Mouse (Mus musculus) C2C12 (cell line): Measurements from ENCODE around the gene Mmd. TPM values are rescaled to one million over a fixed set of nuclear protein-coding genes. Genes with fewer than 3 reads are reported as not detected.

Experiments used
- H3K27me3 ChIP-seq: one replicate; pipeline ENCODE4 v1.6.1; 2011; ENCODE audit not compliant: control insufficient read depth, insufficient read depth, insufficient read length
- H3K36me3 ChIP-seq: one replicate; pipeline ENCODE4 v1.6.1; 2011; ENCODE audit not compliant: control insufficient read depth, insufficient read depth
- H3K4me3 ChIP-seq: one replicate; pipeline ENCODE4 v1.5.1; 2011; ENCODE audit warnings: mild to moderate bottlenecking, control low read depth; ENCODE audit not compliant: poor library complexity, insufficient read depth, severe bottlenecking
- H3K79me2 ChIP-seq: one replicate; pipeline ENCODE4 v1.6.1; 2011; ENCODE audit not compliant: control insufficient read depth, insufficient read depth
- H3K79me3 ChIP-seq: one replicate; pipeline ENCODE4 v1.6.1; 2011; ENCODE audit warnings: low read depth, control low read depth
- H3ac ChIP-seq: one replicate; pipeline ENCODE3; 2011; ENCODE audit warnings: low read depth; ENCODE audit not compliant: control insufficient read depth, insufficient read length
- CEBPB ChIP-seq: IDR thresholded peaks from one replicate; pipeline ENCODE4 v1.6.1; 2011; ENCODE audit warnings: low read depth, mild to moderate bottlenecking, control low read depth, moderate library complexity
- CTCF ChIP-seq: IDR thresholded peaks from one replicate; pipeline ENCODE4 v1.5.1; 2011; ENCODE audit not compliant: control insufficient read depth, insufficient read depth, insufficient read length
- FOSL1 ChIP-seq: IDR thresholded peaks from one replicate; pipeline ENCODE4 v1.8.0; 2011; ENCODE audit warnings: mild to moderate bottlenecking, low read length; ENCODE audit not compliant: poor library complexity, insufficient read depth, severe bottlenecking
- MAX ChIP-seq: IDR thresholded peaks from one replicate; pipeline ENCODE4 v1.6.1; 2011; ENCODE audit warnings: mild to moderate bottlenecking, control low read depth
- MYOD1 ChIP-seq: IDR thresholded peaks from one replicate; pipeline ENCODE4 v1.6.1; 2011; ENCODE audit warnings: low read depth; ENCODE audit not compliant: control insufficient read depth, insufficient read length
- MYOG ChIP-seq: IDR thresholded peaks from one replicate; pipeline ENCODE4 v1.6.1; 2011; ENCODE audit not compliant: control insufficient read depth, insufficient read length; ENCODE audit errors: extremely low read depth
- USF1 ChIP-seq: IDR thresholded peaks from one replicate; pipeline ENCODE4 v1.6.1; 2011; ENCODE audit warnings: low read depth, mild to moderate bottlenecking, control low read depth, moderate library complexity
- polyA plus RNA-seq: library from polyadenylated mRNA; unstranded; fragments of >200 nt; fragmentation: generic; extraction: Trizol; gene quantifications from one replicate; pipeline ENCODE4 v1.2.1, GENCODE M21; 2012; ENCODE audit warnings: missing spikeins

Gene Mmd
- polyA plus RNA-seq, 1 experiment = 257 TPM

DNA sequence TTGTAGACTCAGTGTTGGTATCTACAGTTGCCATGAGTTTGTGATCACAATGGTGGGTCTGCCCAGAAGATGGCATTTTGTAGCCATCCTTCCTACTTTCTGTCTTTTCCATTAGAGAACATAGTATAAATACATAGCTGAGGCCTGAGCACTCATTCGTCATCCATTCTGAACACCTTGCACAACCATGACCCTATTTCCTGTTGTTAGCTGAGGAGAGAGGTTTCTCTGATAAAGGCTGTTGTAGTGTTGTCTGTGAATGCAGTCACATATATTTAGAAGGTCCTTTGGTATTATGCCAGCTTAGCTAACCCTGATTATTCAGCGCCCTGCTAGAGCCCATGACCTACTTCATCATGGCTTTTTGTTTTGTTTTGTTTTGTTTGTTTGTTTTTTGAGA, 7.4 kb upstream of the Mmd start:
- Histone ChIP-seq H3K27me3 (no peaks in the 10 kb centered on the region), H3K36me3 (no peaks in the 10 kb centered on the region), H3K79me3 (no peaks in the 10 kb centered on the region), H3K79me2 (no peaks in the 10 kb centered on the region), H3ac (no peak overlapping the region), H3K4me3 (no peak overlapping the region)
- TF ChIP-seq MYOD1 (no peak), MYOG (no peak), MAX (no peak)

DNA sequence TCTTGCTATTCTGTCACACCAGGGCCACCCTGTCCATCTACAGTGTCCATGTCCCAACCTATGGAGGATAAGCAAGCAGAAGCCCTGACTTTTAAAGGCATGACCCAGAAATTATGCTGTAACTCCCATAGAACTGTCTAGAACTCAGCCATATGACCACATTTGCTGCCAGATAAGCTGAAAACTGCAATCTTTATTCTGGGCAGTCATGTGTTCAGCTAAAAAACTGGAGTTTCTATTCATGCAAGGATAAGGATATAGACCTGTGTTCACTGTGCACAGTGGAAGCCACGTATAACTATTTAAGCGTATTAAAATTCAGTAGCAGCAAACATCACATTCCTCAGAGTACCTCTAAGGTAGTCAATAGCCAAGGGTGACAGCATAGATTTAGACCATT, 6.0 kb upstream of the Mmd start:
- no peaks in the 10 kb centered on the region for H3K27me3 ChIP-seq
- no peak for TF ChIP-seq MYOD1
- TF ChIP-seq CTCF = no peak
- TF ChIP-seq CEBPB = no peak
- H3K79me3 ChIP-seq = no peaks in the 10 kb centered on the region
- H3K36me3 ChIP-seq = no peaks in the 10 kb centered on the region
- H3K4me3 ChIP-seq = no peak overlapping the region
- H3K79me2 ChIP-seq = no peaks in the 10 kb centered on the region
- H3ac ChIP-seq = no peak overlapping the region

DNA sequence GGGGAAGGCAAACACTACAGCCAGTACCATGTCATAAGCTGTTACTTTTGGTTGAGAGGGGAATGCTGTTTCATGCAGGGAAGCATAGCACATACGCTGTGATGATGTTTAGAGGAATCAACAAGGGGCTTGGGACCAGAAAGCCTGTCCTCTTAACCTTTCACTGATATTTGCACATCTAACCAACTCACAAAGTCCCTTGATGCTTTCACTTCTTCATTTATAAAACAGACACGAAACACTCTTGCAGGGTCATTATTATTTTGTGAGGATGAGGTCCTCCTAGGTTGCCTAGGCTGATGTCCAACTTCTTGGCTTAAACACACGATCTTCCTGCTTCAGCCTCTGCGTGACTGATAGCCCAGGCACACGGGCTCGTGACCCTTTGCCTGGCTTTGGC, 3.6 kb upstream of the Mmd start:
- H3K79me2 ChIP-seq = peaks cover 14% of the 10 kb centered on the region
- H3K36me3 ChIP-seq = peaks cover under 1% of the 10 kb centered on the region
- H3K79me3 ChIP-seq = peaks cover 12% of the 10 kb centered on the region
- no peak overlapping the region for H3ac ChIP-seq
- no peak overlapping the region for H3K4me3 ChIP-seq
- TF ChIP-seq CEBPB = no peak
- no peak for TF ChIP-seq MYOD1
- TF ChIP-seq MAX = no peak
- TF ChIP-seq USF1 = no peak
- no peak for TF ChIP-seq FOSL1
- TF ChIP-seq MYOG = no peak
- no peak for TF ChIP-seq CTCF
- no peaks in the 10 kb centered on the region for H3K27me3 ChIP-seq

DNA sequence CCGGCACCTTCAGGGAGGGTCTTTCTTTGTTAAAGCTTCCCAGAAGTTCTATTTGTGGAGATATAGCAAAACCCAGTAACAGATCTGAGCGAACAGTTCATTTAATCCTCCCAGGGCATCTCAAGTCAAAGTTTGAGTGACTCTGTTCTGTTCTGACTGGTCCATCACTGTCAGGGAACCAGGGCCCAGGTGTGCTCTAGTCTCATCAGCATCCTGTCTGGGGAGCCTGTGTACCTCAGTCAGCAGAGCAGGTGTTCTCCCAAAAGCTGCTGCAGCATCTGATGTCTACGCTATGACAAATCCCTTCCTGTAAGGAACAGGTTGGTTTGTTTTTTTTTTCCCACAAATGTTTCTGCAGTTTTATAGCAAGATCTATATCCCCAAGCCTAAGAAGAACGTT, 2.6 kb upstream of the Mmd start:
- H3K27me3 ChIP-seq = no peaks in the 10 kb centered on the region
- peaks cover 3% of the 10 kb centered on the region for H3K36me3 ChIP-seq
- TF ChIP-seq MYOG = no peak

DNA sequence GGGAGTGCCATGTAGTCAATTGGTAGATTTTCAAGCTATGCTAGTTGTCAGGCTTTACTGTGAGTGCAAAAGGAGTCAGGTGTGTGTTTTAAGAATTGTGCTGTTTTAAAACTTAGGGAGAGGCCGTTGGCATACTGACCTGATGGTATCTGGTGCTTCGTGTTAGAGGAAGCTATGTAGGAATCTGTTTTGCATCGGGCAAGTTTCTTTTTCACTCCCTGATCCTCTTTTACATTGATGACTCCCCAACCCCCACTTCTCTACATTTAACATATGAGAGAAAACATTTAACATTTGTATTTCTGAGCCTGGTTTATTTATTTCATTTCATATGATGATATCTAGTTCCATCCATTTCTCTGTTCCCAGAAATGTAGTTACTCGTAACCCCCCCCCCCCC, 1.5 kb upstream of the Mmd start:
- Histone ChIP-seq H3K79me3 (peaks cover 33% of the 10 kb centered on the region), H3ac (no peak overlapping the region), H3K4me3 (no peak overlapping the region), H3K36me3 (peaks cover 7% of the 10 kb centered on the region), H3K27me3 (no peaks in the 10 kb centered on the region), H3K79me2 (peaks cover 36% of the 10 kb centered on the region)
- no peak for TF ChIP-seq FOSL1
- no peak for TF ChIP-seq USF1
- no peak for TF ChIP-seq CTCF
- TF ChIP-seq CEBPB = no peak
- TF ChIP-seq MYOG = no peak
- TF ChIP-seq MAX = no peak
- no peak for TF ChIP-seq MYOD1

More for the DNA sequence above, 2.6 kb upstream of the Mmd start:
- Histone ChIP-seq H3K79me2 (peaks cover 24% of the 10 kb centered on the region), H3ac (no peak overlapping the region), H3K4me3 (no peak overlapping the region), H3K79me3 (peaks cover 22% of the 10 kb centered on the region)

DNA sequence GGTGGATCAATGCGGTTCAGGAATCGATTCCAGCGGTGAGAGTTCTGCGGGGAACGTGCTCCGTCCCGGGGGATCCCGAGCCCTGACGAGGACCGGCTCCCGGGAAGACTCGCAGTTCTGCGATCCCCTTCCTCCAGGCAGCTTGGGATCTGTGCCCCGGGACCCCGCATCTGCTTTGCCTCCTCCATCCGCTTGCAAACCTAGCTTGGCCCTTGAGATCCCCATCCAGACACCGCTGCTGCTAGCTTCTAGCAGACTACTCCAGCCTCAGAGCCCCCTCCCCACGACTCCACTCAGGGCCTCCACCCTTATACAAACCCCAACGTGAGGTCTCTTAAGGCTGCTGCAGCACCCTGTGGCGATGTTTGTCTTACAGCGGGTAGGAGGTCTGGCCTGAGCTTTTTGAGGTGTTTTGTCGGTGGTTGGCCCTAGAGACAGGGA, 465 bp downstream of the Mmd start:
- Histone ChIP-seq H3K79me2 (peaks cover 55% of the 10 kb centered on the region), H3K79me3 (peaks cover 52% of the 10 kb centered on the region), H3K36me3 (peaks cover 14% of the 10 kb centered on the region), H3K27me3 (no peaks in the 10 kb centered on the region), H3ac (peak overlapping the region; percentile 84), H3K4me3 (peak overlapping the region; percentile 92)
- no peak for TF ChIP-seq CEBPB
- no peak for TF ChIP-seq MYOD1
- TF ChIP-seq USF1 = no peak
- no peak for TF ChIP-seq MAX
- no peak for TF ChIP-seq CTCF
- no peak for TF ChIP-seq FOSL1
- no peak for TF ChIP-seq MYOG
